8 mouse cellular contexts compared by ENCODE assay signal in the genomic region with DNA sequence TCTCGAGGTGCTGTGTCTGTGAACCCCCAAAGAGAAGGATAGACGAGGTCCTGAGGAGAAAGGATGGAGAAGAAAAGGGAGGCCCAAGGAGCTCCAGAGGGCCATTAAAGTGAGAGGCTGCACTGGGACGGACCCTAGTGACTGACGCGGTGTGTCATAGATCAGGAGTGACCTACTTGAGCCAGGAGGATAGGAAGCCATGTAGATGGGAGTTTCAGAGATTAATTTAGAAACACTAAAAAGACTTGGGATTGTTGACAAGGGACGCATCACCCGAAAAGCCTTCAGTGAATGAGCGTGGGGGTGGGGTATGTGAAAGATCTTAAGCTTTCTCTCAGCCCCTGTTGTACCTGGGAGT. TPM values are rescaled to one million over a fixed set of nuclear protein-coding genes. Genes with fewer than 3 reads are reported as not detected.
DNase-seq lines count a peak whose midpoint lies in the region; ATAC-seq and TF ChIP-seq lines count a peak whose summit lies in the region.

No protein-coding gene starts in this region.

- TF ChIP-seq CTCF in embryonic fibroblast, embryonic 13.5 days (IDR thresholded peaks at IDR 0.05; ENCODE audit: borderline replicate concordance, insufficient read depth, low read length): no peak

- H3K9me3 ChIP-seq in lung, embryonic 15.5 days: no peaks in the 10 kb centered on the region
- no peaks in the 10 kb centered on the region for H3K9me3 ChIP-seq in intestine, embryonic 15.5 days
- no peaks in the 10 kb centered on the region for H3K9me3 ChIP-seq in neural tube, embryonic 13.5 days

- H3K27ac ChIP-seq in lung, embryonic 15.5 days: peak overlapping the region; percentile 87; the same call in 1 of the 2 replicates
- H3K27ac ChIP-seq in embryonic fibroblast, embryonic 13.5 days (ENCODE audit: insufficient read depth, low read length): no peak overlapping the region
- H3K27ac ChIP-seq in intestine, embryonic 15.5 days: peak overlapping the region; percentile 84
- H3K27ac ChIP-seq in neural tube, embryonic 13.5 days (replicated peaks): peak overlapping the region; percentile 91

- 26% methylated on average over 8 of the region's 8 CpGs for WGBS in lung, embryonic 15.5 days
- 33% methylated on average over 8 of the region's 8 CpGs for WGBS in intestine, embryonic 15.5 days
- 34% methylated on average over 8 of the region's 8 CpGs for WGBS in neural tube, embryonic 13.5 days

- H3K4me3 ChIP-seq in lung, embryonic 15.5 days: peak overlapping the region; percentile 66
- H3K4me3 ChIP-seq in embryonic fibroblast, embryonic 13.5 days (ENCODE audit: insufficient read depth, low read length): peak overlapping the region; percentile 51
- peak overlapping the region; percentile 63 for H3K4me3 ChIP-seq in intestine, embryonic 15.5 days (replicated peaks)
- peak overlapping the region; percentile 65 for H3K4me3 ChIP-seq in neural tube, embryonic 13.5 days

- peak overlapping the region; percentile 95 for H3K4me2 ChIP-seq in lung, embryonic 15.5 days
- H3K4me2 ChIP-seq in intestine, embryonic 15.5 days (replicated peaks): peak overlapping the region; percentile 95
- H3K4me2 ChIP-seq in neural tube, embryonic 13.5 days: peak overlapping the region; percentile 85

- H3K36me3 ChIP-seq in lung, embryonic 15.5 days: no peaks in the 10 kb centered on the region
- no peaks in the 10 kb centered on the region for H3K36me3 ChIP-seq in intestine, embryonic 15.5 days
- H3K36me3 ChIP-seq in neural tube, embryonic 13.5 days: no peaks in the 10 kb centered on the region

- peaks cover 10% of the 10 kb centered on the region; the same call in 1 of the 2 replicates for H3K4me1 ChIP-seq in lung, embryonic 15.5 days
- no peaks in the 10 kb centered on the region; the same call in 1 of the 2 replicates for H3K4me1 ChIP-seq in embryonic fibroblast, embryonic 13.5 days (ENCODE audit: control insufficient read depth, insufficient read depth, low read length)
- no peaks in the 10 kb centered on the region; the same call in 1 of the 2 replicates for H3K4me1 ChIP-seq in intestine, embryonic 15.5 days (replicated peaks)
- H3K4me1 ChIP-seq in neural tube, embryonic 13.5 days (replicated peaks): peaks cover 18% of the 10 kb centered on the region

- TF ChIP-seq POLR2A in embryonic fibroblast, embryonic 13.5 days (IDR thresholded peaks at IDR 0.05; ENCODE audit: low read depth, low read length): no peak; the same call in 1 of the 2 replicates

- H3K9ac ChIP-seq in lung, embryonic 15.5 days: peak overlapping the region; percentile 74
- peak overlapping the region; percentile 70 for H3K9ac ChIP-seq in intestine, embryonic 15.5 days
- peak overlapping the region; percentile 79 for H3K9ac ChIP-seq in neural tube, embryonic 13.5 days

- no peak for DNase-seq in lung, postnatal 4 days
- no peak for DNase-seq in right cerebral cortex, adult 18-20 months
- DNase-seq in kidney, postnatal 36 days: no peak
- no peak for DNase-seq in adrenal gland, postnatal 4 days (ENCODE audit: low spot score in 2 of 2)

- no peak; the same call in 1 of the 2 replicates for ATAC-seq in lung, embryonic 15.5 days (ENCODE audit: borderline replicate concordance, extremely low read depth, low FRiP score, low TSS enrichment)
- ATAC-seq in intestine, embryonic 15.5 days: peak; percentile 64
- ATAC-seq in neural tube, embryonic 13.5 days (ENCODE audit: low read depth): peak; percentile 54; the same call in 1 of the 2 replicates

- H3K27me3 ChIP-seq in lung, embryonic 15.5 days: no peaks in the 10 kb centered on the region
- no peaks in the 10 kb centered on the region for H3K27me3 ChIP-seq in intestine, embryonic 15.5 days (replicated peaks)
- 0 out of 2 replicates have a peak, but pooled peaks cover 4% of the 10 kb centered on the region for H3K27me3 ChIP-seq in neural tube, embryonic 13.5 days

RNA-seq across cellular contexts. Expression of a gene that starts 0.8 kb away (rescaled TPM):
- polyA plus RNA-seq in lung, embryonic 15.5 days (2015; fragmentation: Nextera tagmentation; extraction: Ambion mirVana): 13.2 and 14.8 TPM in 2 replicates
- 36.1 and 42.1 TPM in 2 replicates for polyA plus RNA-seq in embryonic fibroblast, embryonic 13.5 days (2011; ENCODE audit: insufficient read length, low read depth, missing spikeins)
- polyA plus RNA-seq in intestine, embryonic 15.5 days (2015; fragmentation: Nextera tagmentation; extraction: Ambion mirVana): 9.5 and 11.2 TPM in 2 replicates
- 7.0 and 8.0 TPM in 2 replicates for polyA plus RNA-seq in neural tube, embryonic 13.5 days (2015; fragmentation: Nextera tagmentation; extraction: Ambion mirVana)
- 10 to 100 TPM; 39.7 to 41.9 TPM for total RNA-seq in adrenal gland, postnatal 4 days (2021)
